Mouse (Mus musculus) CH12.LX (cell line): ENCODE results near the gene Thsd4. TPM values are rescaled to one million over a fixed set of nuclear protein-coding genes. Genes with fewer than 3 reads are reported as not detected.

Source experiments
- DNase-seq: peaks from one replicate; pipeline ENCODE4 v3.0.0-alpha.2; 2013; ENCODE audit errors: extremely low read depth
- H3K27ac ChIP-seq: 2 replicates; pipeline ENCODE4 v1.5.1; 2012; ENCODE audit warnings: low read depth, mild to moderate bottlenecking, control low read depth, moderate library complexity; ENCODE audit not compliant: insufficient read depth
- H3K27me3 ChIP-seq: replicated peaks from 2 replicates; pipeline ENCODE3; 2012; ENCODE audit warnings: inconsistent platforms
- H3K36me3 ChIP-seq, 2 experiments: replicated peaks in 1 of 2; 2 replicates each; pipeline versions ENCODE3 to v1.6.1; 2012; ENCODE audit warnings: inconsistent platforms in 1 of 2, low read length in 1 of 2, mild to moderate bottlenecking in 1 of 2, mixed read lengths in 1 of 2, moderate library complexity in 1 of 2; ENCODE audit not compliant: control insufficient read depth in 1 of 2, insufficient read depth in 1 of 2
- H3K4me1 ChIP-seq, 2 experiments: 2 replicates each; pipeline ENCODE4 v1.6.1; 2012; ENCODE audit warnings: inconsistent platforms in 1 of 2, moderate library complexity in 1 of 2; ENCODE audit not compliant: insufficient read depth in 2 of 2, control insufficient read depth in 1 of 2
- H3K4me2 ChIP-seq: 2 replicates; pipeline ENCODE4 v1.6.1; 2012; ENCODE audit warnings: low read depth, mild to moderate bottlenecking, control low read depth; ENCODE audit not compliant: poor library complexity, insufficient read depth, severe bottlenecking
- H3K4me3 ChIP-seq, 3 experiments: fragments of 150-350 bp in 1 of 3; sonication (generic) in 1 of 3; replicated peaks in 1 of 3; 2 replicates each; pipeline versions ENCODE3 to v1.5.1; 2011 to 2012; ENCODE audit warnings: low read depth in 2 of 3, low read length in 2 of 3, mild to moderate bottlenecking in 2 of 3, moderate library complexity in 2 of 3, control low read depth in 1 of 3, improper control_type of control experiment in 1 of 3, inconsistent platforms in 1 of 3, mixed read lengths in 1 of 3; ENCODE audit not compliant: poor library complexity in 1 of 3
- H3K79me2 ChIP-seq: replicated peaks from 2 replicates; pipeline ENCODE4 v1.6.1; 2012; ENCODE audit warnings: mild to moderate bottlenecking, moderate library complexity; ENCODE audit not compliant: control insufficient read depth, poor library complexity, insufficient read depth, severe bottlenecking; ENCODE audit errors: extremely low read depth
- H3K9ac ChIP-seq: 2 replicates; pipeline ENCODE4 v1.6.1; 2012; ENCODE audit warnings: low read depth, mild to moderate bottlenecking, control low read depth, moderate library complexity; ENCODE audit not compliant: insufficient read depth
- H3K9me3 ChIP-seq: replicated peaks from 2 replicates; pipeline ENCODE3; 2012; ENCODE audit warnings: low read length, inconsistent platforms, mixed read lengths
- CHD1 ChIP-seq: IDR thresholded peaks from 2 replicates; pipeline ENCODE4 v1.6.1; 2012; ENCODE audit warnings: low read depth, low read length, improper control_type of control experiment, inconsistent platforms
- E2F4 ChIP-seq: IDR thresholded peaks from 2 replicates; pipeline ENCODE4 v1.6.1; 2011; ENCODE audit warnings: low read depth, low read length, improper control_type of control experiment; ENCODE audit not compliant: insufficient replicate concordance
- EP300 ChIP-seq: IDR thresholded peaks from 2 replicates; pipeline ENCODE4 v1.6.1; 2011; ENCODE audit warnings: low read length, improper control_type of control experiment
- ETS1 ChIP-seq: conservative IDR thresholded peaks from 2 replicates; pipeline ENCODE4 v1.6.1; 2012; ENCODE audit warnings: low read depth, mild to moderate bottlenecking, inconsistent platforms, low read length, improper control_type of control experiment, moderate library complexity
- GABPA ChIP-seq: IDR thresholded peaks from 2 replicates; pipeline ENCODE4 v1.6.1; 2012; ENCODE audit warnings: low read depth, low read length, improper control_type of control experiment, inconsistent platforms; ENCODE audit not compliant: insufficient replicate concordance
- HCFC1 ChIP-seq: IDR thresholded peaks from 2 replicates; pipeline ENCODE4 v1.6.1; 2012; ENCODE audit warnings: low read depth, mild to moderate bottlenecking, inconsistent platforms, low read length, improper control_type of control experiment
- IRF4 ChIP-seq: IDR thresholded peaks from 2 replicates; pipeline ENCODE4 v1.6.1; 2014; ENCODE audit warnings: low read depth, mild to moderate bottlenecking, inconsistent platforms, low read length, improper control_type of control experiment
- JUND ChIP-seq: conservative IDR thresholded peaks from 2 replicates; pipeline ENCODE4 v1.6.1; 2011; ENCODE audit warnings: low read depth, low read length, improper control_type of control experiment
- MAFK ChIP-seq: IDR thresholded peaks from 2 replicates; pipeline ENCODE4 v1.6.1; 2011; ENCODE audit warnings: low read length, improper control_type of control experiment; ENCODE audit not compliant: insufficient replicate concordance
- MAX ChIP-seq: IDR thresholded peaks from 2 replicates; pipeline ENCODE4 v1.6.1; 2011; ENCODE audit warnings: low read length, improper control_type of control experiment
- MAZ ChIP-seq: IDR thresholded peaks from 2 replicates; pipeline ENCODE4 v1.6.1; 2012; ENCODE audit warnings: low read depth, mild to moderate bottlenecking, inconsistent platforms, low read length, improper control_type of control experiment, moderate library complexity
- MXI1 ChIP-seq: IDR thresholded peaks from 2 replicates; pipeline ENCODE4 v1.6.1; 2011; ENCODE audit warnings: mild to moderate bottlenecking, low read depth, low read length, improper control_type of control experiment
- MYC ChIP-seq: IDR thresholded peaks from 2 replicates; pipeline ENCODE4 v1.6.1; 2011; ENCODE audit warnings: low read depth, mild to moderate bottlenecking, improper control_type of control experiment, low read length
- NRF1 ChIP-seq: IDR thresholded peaks from 2 replicates; pipeline ENCODE4 v1.6.1; 2014; ENCODE audit warnings: low read depth, mild to moderate bottlenecking, inconsistent platforms, low read length, improper control_type of control experiment, moderate library complexity
- PAX5 ChIP-seq: IDR thresholded peaks from 2 replicates; pipeline ENCODE4 v1.6.1; 2012; ENCODE audit warnings: low read length, inconsistent platforms, mixed read lengths
- POLR2A ChIP-seq: IDR thresholded peaks from 2 replicates; pipeline ENCODE4 v1.6.1; 2011; ENCODE audit warnings: low read depth, mild to moderate bottlenecking, improper control_type of control experiment, low read length
- POLR2AphosphoS2 ChIP-seq: IDR thresholded peaks from 2 replicates; pipeline ENCODE4 v1.6.1; 2011; ENCODE audit warnings: low read depth, low read length, improper control_type of control experiment
- RAD21 ChIP-seq: IDR thresholded peaks from 2 replicates; pipeline ENCODE4 v1.6.1; 2011; ENCODE audit warnings: low read depth, mild to moderate bottlenecking, low read length, improper control_type of control experiment, moderate library complexity
- RCOR1 ChIP-seq: conservative IDR thresholded peaks from 2 replicates; pipeline ENCODE4 v1.6.1; 2012; ENCODE audit warnings: low read depth, mild to moderate bottlenecking, inconsistent platforms, low read length, improper control_type of control experiment
- UBTF ChIP-seq: IDR thresholded peaks from 2 replicates; pipeline ENCODE4 v1.6.1; 2012; ENCODE audit warnings: low read depth, mild to moderate bottlenecking, inconsistent platforms, low read length, improper control_type of control experiment, moderate library complexity
- USF2 ChIP-seq: conservative IDR thresholded peaks from 2 replicates; pipeline ENCODE4 v1.6.1; 2011; ENCODE audit warnings: low read depth, low read length, improper control_type of control experiment
- ZMIZ1 ChIP-seq: IDR thresholded peaks from 2 replicates; pipeline ENCODE4 v1.6.1; 2012; ENCODE audit warnings: low read depth, mild to moderate bottlenecking, inconsistent platforms, low read length, improper control_type of control experiment
- dilution Hi-C: fragments of 300-500 bp; cut with MboI; formaldehyde crosslinking; loops from 2 replicates; pipeline ENCODE4 v1.14.3; 2020; ENCODE audit warnings: low sequenced_read_pairs; ENCODE audit not compliant: extremely low pct_unique_long_range_greater_than_20kb, extremely low pct_ligation_motif_present
- in situ Hi-C: fragments of 300-500 bp; cut with MboI; formaldehyde crosslinking; loops from 3 replicates; pipeline ENCODE4 v1.14.3; 2019; ENCODE audit warnings: low sequenced_read_pairs, low pct_ligation_motif_present, low pct_unique_long_range_greater_than_20kb, mixed read lengths
- polyA plus RNA-seq: library from polyadenylated mRNA; unstranded; fragments of >175 nt; gene quantifications from 2 replicates; pipeline ENCODE4 v1.2.1, GENCODE M21; 2012; ENCODE audit warnings: low read depth; ENCODE audit not compliant: insufficient read length
- total RNA-seq, 2 experiments: library from RNA; depleted of rRNA; stranded (reverse); fragments of 300-350 nt in 1 of 2; fragments of >200 nt in 1 of 2; gene quantifications; 2 replicates each; pipeline ENCODE4 v1.2.3; 2012 to 2014

Gene Thsd4
- total and polyA plus RNA-seq, 3 experiments: not detected

DNA sequence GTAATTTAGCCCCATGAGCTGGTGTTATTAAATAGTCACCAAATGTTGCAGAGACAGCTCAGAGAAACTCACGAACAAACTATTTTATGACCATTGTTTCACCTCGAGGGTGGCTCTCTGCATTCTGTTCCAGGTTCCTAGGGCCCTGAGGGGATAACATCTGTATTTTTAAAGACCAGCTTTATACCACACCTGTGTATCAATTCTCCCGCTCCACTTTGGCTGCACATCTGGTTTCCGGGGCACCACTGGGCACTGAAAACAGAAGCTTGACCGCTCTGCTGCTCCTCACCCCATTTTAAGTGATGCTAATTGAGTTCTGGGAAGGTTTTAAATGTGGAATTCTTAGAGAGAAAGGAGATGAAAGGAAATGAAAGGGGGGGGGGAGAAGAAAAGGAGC lies 429.4 kb downstream of the Thsd4 start:
- in situ Hi-C loops: no loop called here
- dilution Hi-C loops: no loop called here
- no peak for TF ChIP-seq MXI1
- TF ChIP-seq ZMIZ1: no peak
- no peak for TF ChIP-seq E2F4
- TF ChIP-seq RAD21: no peak
- no peak for TF ChIP-seq POLR2AphosphoS2
- TF ChIP-seq POLR2A: no peak
- no peak for TF ChIP-seq HCFC1
- TF ChIP-seq CHD1: no peak
- TF ChIP-seq RCOR1: no peak
- no peak for TF ChIP-seq IRF4

DNA sequence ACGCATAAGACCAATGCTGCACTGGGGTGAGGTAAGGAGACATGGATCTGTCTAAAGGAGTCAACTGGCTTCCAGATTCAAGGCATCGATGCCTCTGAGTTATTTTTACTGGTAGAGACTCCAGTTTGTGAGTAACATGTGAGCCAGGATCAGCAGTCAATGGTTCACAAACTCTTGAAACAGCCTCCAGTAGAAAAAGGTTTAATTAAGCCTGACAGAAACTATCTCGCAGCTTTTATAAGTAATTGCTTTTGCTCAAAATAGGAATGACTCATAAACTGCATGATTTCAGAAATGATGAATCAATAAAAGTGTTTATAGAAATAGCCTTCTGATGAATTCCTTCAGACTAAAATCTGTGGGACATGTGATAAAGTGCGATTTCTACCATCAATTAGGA lies 432.4 kb downstream of the Thsd4 start:
- in situ Hi-C loops: no loop called here
- TF ChIP-seq POLR2A (no peak), PAX5 (no peak), IRF4 (no peak), JUND (no peak), E2F4 (no peak), ZMIZ1 (no peak), USF2 (no peak), HCFC1 (no peak), MAX (no peak), GABPA (no peak), MAFK (no peak), EP300 (no peak), RAD21 (no peak), MYC (no peak), UBTF (no peak), MAZ (no peak), ETS1 (no peak), NRF1 (no peak), POLR2AphosphoS2 (no peak)
- H3K4me3 ChIP-seq: no peak overlapping the region
- H3K4me2 ChIP-seq: no peak overlapping the region
- no peaks in the 10 kb centered on the region for H3K79me2 ChIP-seq
- H3K27ac ChIP-seq: no peak overlapping the region
- H3K4me1 ChIP-seq: no peaks in the 10 kb centered on the region
- no peaks in the 10 kb centered on the region for H3K36me3 ChIP-seq
- no peaks in the 10 kb centered on the region for H3K27me3 ChIP-seq
- H3K9me3 ChIP-seq: no peaks in the 10 kb centered on the region
- H3K9ac ChIP-seq: no peak overlapping the region
- DNase-seq: no peak
- dilution Hi-C loops: no loop called here

More for the DNA sequence above, 429.4 kb downstream of the Thsd4 start:
- no peak overlapping the region for H3K4me3 ChIP-seq
- no peak for DNase-seq
- H3K4me2 ChIP-seq: no peak overlapping the region
- no peak overlapping the region for H3K9ac ChIP-seq
- peaks cover 0 to 9% of the 10 kb centered on the region in 2 experiments; a peak in 2 of 4 replicates for H3K4me1 ChIP-seq
- H3K9me3 ChIP-seq: no peaks in the 10 kb centered on the region
- H3K36me3 ChIP-seq: no peaks in the 10 kb centered on the region
- H3K79me2 ChIP-seq: no peaks in the 10 kb centered on the region
- no peaks in the 10 kb centered on the region for H3K27me3 ChIP-seq
- no peak overlapping the region for H3K27ac ChIP-seq
